Mouse (Mus musculus): ENCODE results near the gene Aldh3b3.

GRCm38 (mm10) chr19:3912337-3913204 lies 45.9 kb upstream of the Aldh3b3 start, which contains the start of gene Ndufs8:
- peak; percentile 7; the same call in 1 of the 2 replicates for TF ChIP-seq CTCF (IDR thresholded peaks at IDR 0.05; ENCODE audit: low read depth)
- TF ChIP-seq EP300 (IDR thresholded peaks at IDR 0.05; ENCODE audit: low read depth): peak; percentile 25

All from heart, postnatal 0 days (tissue).